Mouse (Mus musculus): ENCODE data around the gene Ddx41. TPM values are rescaled to one million over a fixed set of nuclear protein-coding genes. Genes with fewer than 3 reads are reported as not detected.

The Ddx41 gene
- polyA plus RNA-seq, 1 experiment from 2014 or later, result 80.1 TPM

- Histone ChIP-seq H3K4me3 (replicated peaks) (peak overlapping the region; percentile 99), H3K27me3 (no peaks in the 10 kb centered on the region), H3K36me3 (peaks cover 32% of the 10 kb centered on the region), H3K9me3 (no peaks in the 10 kb centered on the region), H3K9ac (replicated peaks) (peak overlapping the region; percentile 100), H3K27ac (peak overlapping the region; percentile 97), H3K4me1 (replicated peaks) (peaks cover 45% of the 10 kb centered on the region), H3K4me2 (peak overlapping the region; percentile 80)
- under 1% methylated on average over 29 of the region's 29 CpGs for WGBS
- ATAC-seq (ENCODE audit: insufficient number of reproducible peaks, insufficient read depth, low FRiP score, low TSS enrichment, low read depth), result peak; percentile 28; the same call in 1 of the 2 replicates
Observed at GRCm38 (mm10) chr13:55486916-55487577, 49.4 kb downstream of the Ddx41 start.

- Histone ChIP-seq H3K27ac (peak overlapping the region; percentile 97; the same call in 1 of the 2 replicates), H3K4me1 (replicated peaks) (peaks cover 45% of the 10 kb centered on the region), H3K9ac (replicated peaks) (peak overlapping the region; percentile 100), H3K4me3 (replicated peaks) (peak overlapping the region; percentile 99), H3K36me3 (peaks cover 41% of the 10 kb centered on the region), H3K27me3 (no peaks in the 10 kb centered on the region), H3K4me2 (peak overlapping the region; percentile 80), H3K9me3 (no peaks in the 10 kb centered on the region)
- ATAC-seq (ENCODE audit: insufficient number of reproducible peaks, insufficient read depth, low FRiP score, low TSS enrichment, low read depth), result no peak
- 36% methylated on average over 14 of the region's 14 CpGs for WGBS
Observed at GRCm38 (mm10) chr13:55486029-55486794, 50.2 kb downstream of the Ddx41 start.

GRCm38 (mm10) chr13:55484520-55485088 is 51.9 kb downstream of the Ddx41 start:
- H3K9ac ChIP-seq (replicated peaks), result peak overlapping the region; percentile 2
- no peaks in the 10 kb centered on the region for H3K9me3 ChIP-seq
- peak overlapping the region; percentile 80 for H3K4me2 ChIP-seq
- no peak for ATAC-seq (ENCODE audit: insufficient number of reproducible peaks, insufficient read depth, low FRiP score, low TSS enrichment, low read depth)
- peaks cover 45% of the 10 kb centered on the region for H3K4me1 ChIP-seq (replicated peaks)
- H3K4me3 ChIP-seq (replicated peaks), result peak overlapping the region; percentile 99
- peak overlapping the region; percentile 8; the same call in 1 of the 2 replicates for H3K27ac ChIP-seq
- H3K27me3 ChIP-seq, result no peaks in the 10 kb centered on the region
- 26% methylated on average over 7 of the region's 7 CpGs for WGBS
- peaks cover 57% of the 10 kb centered on the region for H3K36me3 ChIP-seq

GRCm38 (mm10) chr13:55483593-55483992 is 52.9 kb downstream of the Ddx41 start:
- WGBS, result 64% methylated on average over 15 of the region's 15 CpGs
- Histone ChIP-seq H3K4me2 (peak overlapping the region; percentile 80; the same call in 1 of the 2 replicates), H3K9ac (replicated peaks) (peak overlapping the region; percentile 31; the same call in 1 of the 2 replicates), H3K9me3 (no peaks in the 10 kb centered on the region), H3K27me3 (no peaks in the 10 kb centered on the region), H3K4me3 (replicated peaks) (peak overlapping the region; percentile 3; the same call in 1 of the 2 replicates), H3K27ac (0 out of 2 replicates have a peak overlapping the region, but pooled peaks have one; percentile 17), H3K4me1 (replicated peaks) (peaks cover 45% of the 10 kb centered on the region), H3K36me3 (peaks cover 67% of the 10 kb centered on the region)
- no peak for ATAC-seq (ENCODE audit: insufficient number of reproducible peaks, insufficient read depth, low FRiP score, low TSS enrichment, low read depth)

- Histone ChIP-seq H3K36me3 (peaks cover 70% of the 10 kb centered on the region), H3K9ac (replicated peaks) (peak overlapping the region; percentile 31; the same call in 1 of the 2 replicates), H3K27ac (0 out of 2 replicates have a peak overlapping the region, but pooled peaks have one; percentile 17), H3K4me2 (peak overlapping the region; percentile 80; the same call in 1 of the 2 replicates), H3K4me3 (replicated peaks) (peak overlapping the region; percentile 3; the same call in 1 of the 2 replicates), H3K4me1 (replicated peaks) (peaks cover 41% of the 10 kb centered on the region), H3K9me3 (no peaks in the 10 kb centered on the region), H3K27me3 (no peaks in the 10 kb centered on the region)
- no peak for ATAC-seq (ENCODE audit: insufficient number of reproducible peaks, insufficient read depth, low FRiP score, low TSS enrichment, low read depth)
- 53% methylated on average over 9 of the region's 9 CpGs for WGBS
Observed at GRCm38 (mm10) chr13:55483071-55483470, 53.4 kb downstream of the Ddx41 start.

- Histone ChIP-seq H3K9ac (replicated peaks) (no peak overlapping the region), H3K36me3 (peaks cover 75% of the 10 kb centered on the region), H3K9me3 (no peaks in the 10 kb centered on the region), H3K27ac (no peak overlapping the region), H3K4me2 (no peak overlapping the region), H3K4me3 (replicated peaks) (no peak overlapping the region), H3K27me3 (no peaks in the 10 kb centered on the region), H3K4me1 (replicated peaks) (peaks cover 40% of the 10 kb centered on the region)
- WGBS, result 81% methylated on average over 7 of the region's 7 CpGs
- ATAC-seq (ENCODE audit: insufficient number of reproducible peaks, insufficient read depth, low FRiP score, low TSS enrichment, low read depth), result no peak
Observed at GRCm38 (mm10) chr13:55482542-55482941, 53.9 kb downstream of the Ddx41 start.

Small RNA genes within 50 kb of the gene (microRNA-seq; reads per million reads assigned to microRNA genes)
- 1.9 reads per million for gene Mir6945

Other genes starting within 250 kb of the Ddx41 start
- 361 and 370 TPM in 2 replicates for gene Prelid1, start 216.2 kb downstream of the Ddx41 start, polyA plus RNA-seq (2016; fragmentation: Nextera tagmentation; extraction: Ambion mirVana)
- 108 and 109 TPM in 2 replicates for gene Rab24, start 214.7 kb downstream of the Ddx41 start, polyA plus RNA-seq (2016; fragmentation: Nextera tagmentation; extraction: Ambion mirVana)
- gene Mxd3, start 206.8 kb downstream of the Ddx41 start, polyA plus RNA-seq (2016; fragmentation: Nextera tagmentation; extraction: Ambion mirVana), result 33.7 and 34.9 TPM in 2 replicates
- gene Lman2, start 173.9 kb downstream of the Ddx41 start, polyA plus RNA-seq (2016; fragmentation: Nextera tagmentation; extraction: Ambion mirVana), result 92.9 and 99.8 TPM in 2 replicates
- gene Rgs14, start 166.9 kb downstream of the Ddx41 start, polyA plus RNA-seq (2016; fragmentation: Nextera tagmentation; extraction: Ambion mirVana), result 0.82 and 1.2 TPM in 2 replicates
- not detected in 2 replicates for gene Slc34a1, start 138.5 kb downstream of the Ddx41 start, polyA plus RNA-seq (2016; fragmentation: Nextera tagmentation; extraction: Ambion mirVana)
- gene Pfn3, start 121.4 kb downstream of the Ddx41 start, polyA plus RNA-seq (2016; fragmentation: Nextera tagmentation; extraction: Ambion mirVana), result not detected in 2 replicates
- gene F12, start 109.9 kb downstream of the Ddx41 start, polyA plus RNA-seq (2016; fragmentation: Nextera tagmentation; extraction: Ambion mirVana), result 0.18 TPM in 1 of 2 replicates, not detected in the other
- 66.6 and 69.1 TPM in 2 replicates for gene Grk6, start 91.6 kb downstream of the Ddx41 start, polyA plus RNA-seq (2016; fragmentation: Nextera tagmentation; extraction: Ambion mirVana)
- gene Prr7, start 72.4 kb downstream of the Ddx41 start, polyA plus RNA-seq (2016; fragmentation: Nextera tagmentation; extraction: Ambion mirVana), result 0.67 and 1.1 TPM in 2 replicates
- gene Dbn1, start 48.5 kb downstream of the Ddx41 start, polyA plus RNA-seq (2016; fragmentation: Nextera tagmentation; extraction: Ambion mirVana), result 361 and 375 TPM in 2 replicates
- 154 and 158 TPM in 2 replicates for gene Pdlim7, start 23.0 kb downstream of the Ddx41 start, polyA plus RNA-seq (2016; fragmentation: Nextera tagmentation; extraction: Ambion mirVana)
- gene Dok3, start 7.4 kb downstream of the Ddx41 start, polyA plus RNA-seq (2016; fragmentation: Nextera tagmentation; extraction: Ambion mirVana), result 2.4 and 2.7 TPM in 2 replicates
- 65.1 and 69.4 TPM in 2 replicates for gene Fam193b, start 34.5 kb upstream of the Ddx41 start, polyA plus RNA-seq (2016; fragmentation: Nextera tagmentation; extraction: Ambion mirVana)
- gene Tmed9, start 37.1 kb upstream of the Ddx41 start, polyA plus RNA-seq (2016; fragmentation: Nextera tagmentation; extraction: Ambion mirVana), result 122 and 133 TPM in 2 replicates
- 31.5 and 34.7 TPM in 2 replicates for gene B4galt7, start 63.2 kb upstream of the Ddx41 start, polyA plus RNA-seq (2016; fragmentation: Nextera tagmentation; extraction: Ambion mirVana)
- 59.1 and 60.5 TPM in 2 replicates for gene Caml, start 86.3 kb upstream of the Ddx41 start, polyA plus RNA-seq (2016; fragmentation: Nextera tagmentation; extraction: Ambion mirVana)
- gene Ddx46, start 98.4 kb upstream of the Ddx41 start, polyA plus RNA-seq (2016; fragmentation: Nextera tagmentation; extraction: Ambion mirVana), result 45.1 and 45.3 TPM in 2 replicates
- 78.7 and 84.5 TPM in 2 replicates for gene B230219D22Rik, start 156.5 kb upstream of the Ddx41 start, polyA plus RNA-seq (2016; fragmentation: Nextera tagmentation; extraction: Ambion mirVana)
- gene Txndc15, start 178.0 kb upstream of the Ddx41 start, polyA plus RNA-seq (2016; fragmentation: Nextera tagmentation; extraction: Ambion mirVana), result 94.1 and 95.8 TPM in 2 replicates
- 42.0 and 46.8 TPM in 2 replicates for gene Pcbd2, start 190.7 kb upstream of the Ddx41 start, polyA plus RNA-seq (2016; fragmentation: Nextera tagmentation; extraction: Ambion mirVana)
- gene Catsper3, start 247.9 kb upstream of the Ddx41 start, polyA plus RNA-seq (2016; fragmentation: Nextera tagmentation; extraction: Ambion mirVana), result 0.15 TPM in 1 of 2 replicates, not detected in the other

All from limb, embryonic 12.5 days (tissue).